Mouse (Mus musculus): ENCODE results near the gene Zc3h12a.
A peak's percentile ranks its signal among the peaks of the same experiment; 100 is the strongest.

The Zc3h12a gene

GRCm38 (mm10) chr4:125145213-125145612, 17.6 kb upstream of the Zc3h12a start:
- no peak for DNase-seq (ENCODE audit: low read depth, low spot score)

GRCm38 (mm10) chr4:125144627-125145026, 17.0 kb upstream of the Zc3h12a start:
- peak; percentile 71 for DNase-seq (ENCODE audit: low read depth, low spot score)

DNA sequence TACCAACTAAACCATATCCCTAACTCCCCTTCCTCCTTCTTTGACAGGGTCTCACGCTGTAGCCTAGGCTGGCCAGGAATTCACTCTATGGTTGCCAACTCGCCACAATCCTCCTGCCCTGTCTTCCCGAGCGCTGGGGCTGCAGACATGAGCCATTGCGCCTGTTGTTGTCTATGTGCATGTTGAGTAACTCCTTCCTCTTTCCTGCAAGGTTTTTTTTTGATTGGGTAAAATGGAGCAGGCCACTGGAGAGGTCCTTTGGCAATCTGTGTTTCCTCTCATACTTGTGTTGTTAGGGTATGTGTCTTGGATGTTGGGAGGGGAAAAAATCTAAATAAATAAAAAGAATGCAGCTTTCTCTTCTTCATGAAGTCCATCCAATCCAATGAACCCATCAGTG, 16.6 kb upstream of the Zc3h12a start:
- no peak for DNase-seq (ENCODE audit: low read depth, low spot score)

DNA sequence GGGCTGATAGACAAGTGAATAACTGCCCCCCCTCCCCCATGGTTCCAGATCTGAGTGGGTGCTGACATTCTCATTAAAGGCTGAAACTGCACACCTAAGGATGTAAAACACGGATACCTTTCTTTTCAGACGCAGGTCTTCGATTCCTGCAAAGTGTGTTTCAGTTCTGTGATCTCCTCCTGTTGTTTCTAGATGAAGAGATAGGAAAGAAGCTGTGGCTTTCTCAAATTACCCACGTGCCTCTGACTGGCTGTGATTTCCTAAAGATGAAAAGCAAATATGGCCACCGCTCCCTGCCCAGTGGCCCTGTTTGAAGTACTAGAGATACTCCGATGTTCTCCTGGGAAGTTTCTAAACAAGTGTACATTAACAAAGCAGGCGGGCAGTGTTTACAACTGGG, 10.7 kb upstream of the Zc3h12a start:
- peak; percentile 34 for DNase-seq (ENCODE audit: low read depth, low spot score)

DNA sequence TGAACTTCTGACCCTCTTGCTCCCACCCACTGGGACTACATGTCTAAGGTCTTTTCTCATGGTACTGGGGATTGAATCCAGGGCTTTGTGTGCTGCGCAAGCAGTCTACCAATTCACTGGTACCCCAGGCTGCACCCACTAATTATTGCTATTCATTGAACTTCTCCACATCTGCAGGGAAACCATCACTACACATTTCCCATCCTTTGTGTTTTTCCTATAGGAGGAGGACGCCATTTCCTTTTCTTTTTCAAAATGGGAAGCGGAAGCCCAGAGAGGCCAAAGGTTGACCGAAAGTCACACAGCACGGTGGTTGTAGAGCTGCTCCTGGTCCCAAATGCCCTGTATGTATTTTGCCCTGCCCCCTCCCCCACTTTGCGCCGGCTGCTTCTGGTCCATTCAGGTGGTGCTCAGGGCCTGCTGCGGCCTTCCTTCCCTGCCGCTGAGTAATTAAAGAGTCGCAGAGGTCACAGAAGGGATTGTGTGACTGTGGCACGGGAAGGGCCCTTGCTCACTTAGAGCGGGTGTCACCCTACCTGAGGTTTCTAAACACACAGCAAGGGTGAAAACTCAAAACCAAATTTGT, 8.8 kb upstream of the Zc3h12a start:
- peak; percentile 98 for DNase-seq (ENCODE audit: low read depth, low spot score)

- DNase-seq (ENCODE audit: low read depth, low spot score): peak; percentile 75
These were observed 7.6 kb upstream of the Zc3h12a start for GRCm38 (mm10) chr4:125135076-125135855.

- no peak for DNase-seq (ENCODE audit: low read depth, low spot score)
These were observed 7.0 kb upstream of the Zc3h12a start for GRCm38 (mm10) chr4:125134631-125135030.

- DNase-seq (ENCODE audit: low read depth, low spot score): peak; percentile 86
These were observed 6.6 kb upstream of the Zc3h12a start for GRCm38 (mm10) chr4:125134192-125134591.

DNA sequence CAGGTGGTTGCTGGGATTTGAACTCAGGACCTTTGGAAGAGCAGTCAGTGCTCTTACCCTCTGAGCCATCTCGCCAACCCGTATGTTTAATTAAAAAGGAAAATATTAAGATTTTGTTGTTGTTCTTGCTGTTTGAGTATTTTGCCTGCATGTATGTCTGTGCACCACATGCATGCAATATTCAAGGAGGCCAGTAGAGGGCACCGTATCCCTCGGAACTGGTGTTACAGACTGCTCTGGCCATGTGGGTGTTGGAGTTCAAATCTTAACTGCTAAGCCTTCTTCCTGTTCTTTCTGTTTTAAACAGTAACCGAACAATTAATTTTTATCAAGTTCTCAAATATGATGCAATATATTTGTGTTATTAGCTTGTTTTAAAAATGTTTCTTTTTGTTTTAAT, 4.8 kb upstream of the Zc3h12a start:
- DNase-seq (ENCODE audit: low read depth, low spot score): peak; percentile 88

GRCm38 (mm10) chr4:125131493-125131892, 3.9 kb upstream of the Zc3h12a start:
- no peak for DNase-seq (ENCODE audit: low read depth, low spot score)

- DNase-seq (ENCODE audit: low read depth, low spot score): no peak
These were observed 879 bp downstream of the Zc3h12a start for GRCm38 (mm10) chr4:125126761-125127160.

DNA sequence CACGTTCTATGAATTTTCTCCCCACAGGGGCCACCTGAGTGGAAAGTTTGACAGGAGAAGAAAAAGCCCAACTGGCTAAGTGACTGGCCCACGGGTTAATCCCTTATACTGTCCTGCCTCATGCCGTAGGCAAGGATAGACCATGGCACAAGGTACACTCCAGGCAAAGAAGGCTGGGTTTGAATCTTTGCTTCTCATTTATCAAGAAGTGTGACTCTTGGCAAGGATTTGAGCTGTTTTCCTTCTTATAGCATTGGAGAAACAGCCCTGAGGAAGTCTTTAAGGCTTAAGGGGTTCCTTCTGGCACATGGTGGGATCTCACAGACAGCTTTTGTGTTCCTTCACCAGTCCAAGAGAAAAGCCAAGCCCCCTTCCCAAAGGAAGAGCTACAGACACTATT, 1.5 kb downstream of the Zc3h12a start:
- no peak for DNase-seq (ENCODE audit: low read depth, low spot score)

GRCm38 (mm10) chr4:125125361-125125921, 2.2 kb downstream of the Zc3h12a start:
- DNase-seq (ENCODE audit: low read depth, low spot score): peak; percentile 66

DNA sequence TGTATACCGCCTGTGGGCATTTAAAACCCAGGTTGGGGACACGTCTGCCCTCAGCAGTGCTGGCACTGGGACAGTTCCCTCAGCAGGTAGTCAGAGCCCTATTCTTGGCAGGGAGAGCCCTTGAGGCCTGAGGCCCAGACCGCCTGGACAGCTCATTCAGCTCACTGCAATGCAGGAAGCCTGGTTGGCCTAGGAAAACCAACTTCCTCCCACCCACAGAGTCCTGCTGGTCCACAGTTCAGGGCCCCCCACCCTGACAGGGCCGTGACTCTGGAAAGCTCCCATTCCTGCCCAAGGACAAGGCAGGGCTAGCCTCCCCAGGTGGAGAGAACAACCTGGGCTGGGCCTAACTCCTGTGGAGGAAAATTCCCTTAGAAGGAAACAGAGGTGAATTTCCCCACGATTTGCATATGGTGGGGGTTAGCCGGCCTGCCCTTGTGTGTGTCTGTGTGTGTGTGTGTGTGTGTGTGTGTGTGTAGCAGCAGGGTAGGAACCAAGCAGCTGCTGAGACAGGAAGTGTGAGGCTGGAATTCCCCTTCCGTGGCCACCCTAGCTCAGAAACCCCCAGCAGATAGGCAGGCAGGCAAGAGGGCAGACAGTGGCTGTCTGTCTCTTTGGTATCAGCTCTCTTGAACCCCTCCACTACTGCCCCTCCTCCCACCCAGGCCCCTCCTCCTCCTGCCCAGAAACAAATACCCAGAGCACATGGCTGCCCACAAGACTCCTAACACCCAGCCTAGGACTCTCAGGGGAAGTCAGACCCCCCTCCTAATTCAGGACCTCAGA, 3.0 kb downstream of the Zc3h12a start:
- peak; percentile 89 for DNase-seq (ENCODE audit: low read depth, low spot score)

GRCm38 (mm10) chr4:125123279-125123671, 4.4 kb downstream of the Zc3h12a start:
- no peak for DNase-seq (ENCODE audit: low read depth, low spot score)

DNA sequence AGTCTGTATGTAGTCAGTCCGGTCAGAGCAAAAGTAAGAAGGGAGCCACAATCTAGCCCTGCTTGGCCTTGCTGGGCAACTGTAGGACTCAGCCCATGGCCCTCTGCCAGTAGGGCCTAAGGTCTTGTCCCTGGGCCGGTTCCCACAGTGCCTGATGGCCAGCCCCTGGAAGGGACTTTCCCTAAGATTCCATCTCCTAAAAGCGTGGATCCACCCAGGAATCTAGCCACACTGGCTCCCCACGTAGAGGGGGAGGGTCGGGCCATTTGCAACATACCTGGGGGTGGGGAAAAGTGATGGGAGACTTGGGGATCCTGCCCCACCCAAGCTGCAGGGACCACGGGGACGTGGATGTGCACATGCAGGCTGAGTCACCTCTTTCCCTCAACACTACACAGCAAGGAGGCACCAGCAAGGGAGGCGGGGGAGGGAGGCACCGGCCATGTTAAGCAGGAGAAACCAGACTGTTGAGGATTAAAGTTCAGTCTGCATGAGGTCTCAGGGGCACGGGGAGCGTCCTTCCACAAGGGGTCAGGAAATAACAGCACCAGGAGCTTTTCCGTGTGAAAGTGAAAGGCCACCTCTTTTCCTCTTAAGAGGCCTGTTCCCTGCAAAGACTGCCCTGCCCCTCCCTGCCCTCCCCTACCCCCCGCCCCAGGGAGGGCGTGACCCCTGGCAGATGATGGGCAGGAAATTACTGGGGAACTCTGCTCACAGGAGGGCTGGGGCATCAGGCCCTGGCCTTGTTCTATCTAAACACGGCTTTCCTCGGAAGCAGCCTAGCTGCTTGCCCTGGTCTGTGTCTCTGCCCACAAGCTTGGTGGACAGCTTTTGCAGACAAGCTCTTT, 5.0 kb downstream of the Zc3h12a start:
- peak; percentile 69 for DNase-seq (ENCODE audit: low read depth, low spot score)

- DNase-seq (ENCODE audit: low read depth, low spot score): no peak
These were observed 7.9 kb downstream of the Zc3h12a start for GRCm38 (mm10) chr4:125119721-125120120.

GRCm38 (mm10) chr4:125119070-125119469, 8.6 kb downstream of the Zc3h12a start:
- peak; percentile 62 for DNase-seq (ENCODE audit: low read depth, low spot score)

DNA sequence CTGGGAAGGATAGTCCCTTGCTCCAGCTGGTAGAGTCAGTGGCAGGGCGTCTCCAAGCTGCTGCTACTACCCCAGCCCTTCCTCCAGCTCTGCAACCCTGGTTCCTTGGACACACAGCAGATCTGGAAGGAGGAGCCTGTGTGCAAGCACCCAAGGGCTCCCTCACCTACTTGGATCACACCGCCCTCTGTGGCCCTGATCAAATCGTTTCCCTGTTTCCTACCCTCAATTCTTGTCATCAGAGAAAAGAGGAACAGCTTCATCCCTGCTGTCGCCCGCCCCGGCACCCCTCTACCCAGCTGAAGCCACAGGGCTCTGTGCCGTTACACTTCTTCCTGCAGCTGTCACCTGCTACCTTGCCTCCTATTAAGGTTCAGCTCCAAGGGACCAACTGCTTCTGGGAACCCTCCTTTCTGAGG, 9.7 kb downstream of the Zc3h12a start:
- DNase-seq (ENCODE audit: low read depth, low spot score): no peak

- peak; percentile 39 for DNase-seq (ENCODE audit: low read depth, low spot score)
These were observed 10.7 kb downstream of the Zc3h12a start for GRCm38 (mm10) chr4:125116929-125117328.

Measured in R1 (cell line).